Mouse (Mus musculus) limb, embryonic 13.5 days (tissue): ENCODE measurements at regions not wholly inside any gene's neighbourhood (a gene's known extent, or its start where the extent isn't known, plus 50 kb on each side); places are given as distances from the start of the nearest gene placed in this dataset.
A peak's percentile ranks its signal among the peaks of the same experiment; 100 is the strongest.

Source experiments
- ATAC-seq: fragments of 200-750 bp; cut with Nextera tagmentation; 2 replicates; pipeline ENCODE4 v1.8.0; 2017; ENCODE audit warnings: low read depth, moderate number of reproducible peaks, moderate TSS enrichment; ENCODE audit not compliant: low FRiP score
- H3K27ac ChIP-seq: fragments of 300-500 bp; sonication (generic); 2 replicates; pipeline ENCODE4 v1.5.1; 2015; ENCODE audit warnings: inconsistent platforms, mild to moderate bottlenecking, moderate library complexity
- H3K27me3 ChIP-seq: fragments of 300-500 bp; sonication (generic); 2 replicates; pipeline ENCODE4 v1.6.1; 2015; ENCODE audit warnings: mild to moderate bottlenecking, inconsistent platforms
- H3K36me3 ChIP-seq: fragments of 300-500 bp; sonication (generic); 2 replicates; pipeline ENCODE4 v1.6.1; 2015; ENCODE audit warnings: inconsistent platforms, mild to moderate bottlenecking, moderate library complexity
- H3K4me1 ChIP-seq: fragments of 300-500 bp; sonication (generic); 2 replicates; pipeline ENCODE4 v1.6.1; 2015; ENCODE audit warnings: inconsistent platforms
- H3K4me2 ChIP-seq: fragments of 300-500 bp; sonication (generic); replicated peaks from 2 replicates; pipeline ENCODE4 v1.6.1; 2015; ENCODE audit warnings: inconsistent platforms, mild to moderate bottlenecking, moderate library complexity
- H3K4me3 ChIP-seq: fragments of 300-500 bp; sonication (generic); 2 replicates; pipeline ENCODE4 v1.5.1; 2015; ENCODE audit warnings: moderate library complexity, mild to moderate bottlenecking, inconsistent platforms
- H3K9ac ChIP-seq: fragments of 300-500 bp; sonication (generic); 2 replicates; pipeline ENCODE4 v1.6.1; 2015; ENCODE audit warnings: mild to moderate bottlenecking, inconsistent platforms
- H3K9me3 ChIP-seq: fragments of 300-500 bp; sonication (generic); 2 replicates; pipeline ENCODE4 v1.6.1; 2016; ENCODE audit warnings: inconsistent platforms
- WGBS: fragments of 180-500 bp; shearing (Covaris S2); methylation state at CpG from one replicate; pipeline ENCODE4 v1.1.7; 2015; 5-methylcytosine and 5-hydroxymethylcytosine counted together

- Histone ChIP-seq H3K27ac (no peak overlapping the region), H3K4me1 (peaks cover 21% of the 10 kb centered on the region), H3K9ac (no peak overlapping the region), H3K9me3 (no peaks in the 10 kb centered on the region), H3K27me3 (no peaks in the 10 kb centered on the region), H3K4me2 (no peak overlapping the region), H3K4me3 (no peak overlapping the region), H3K36me3 (no peaks in the 10 kb centered on the region)
- 53% methylated on average over 6 of the region's 6 CpGs for WGBS
- ATAC-seq = no peak
Measured at GRCm38 (mm10) chr10:43727746-43728145, 149.7 kb downstream of the Cd24a start.

GRCm38 (mm10) chr10:43729184-43729583 lies 151.1 kb downstream of the Cd24a start:
- no peak overlapping the region for H3K4me2 ChIP-seq
- no peaks in the 10 kb centered on the region for H3K9me3 ChIP-seq
- 63% methylated on average over 3 of the region's 3 CpGs for WGBS
- H3K4me1 ChIP-seq = peaks cover 13% of the 10 kb centered on the region
- H3K9ac ChIP-seq = no peak overlapping the region
- ATAC-seq = no peak
- no peaks in the 10 kb centered on the region for H3K36me3 ChIP-seq
- H3K27me3 ChIP-seq = no peaks in the 10 kb centered on the region
- H3K4me3 ChIP-seq = no peak overlapping the region
- H3K27ac ChIP-seq = no peak overlapping the region

GRCm38 (mm10) chr10:43733618-43734415 lies 155.7 kb downstream of the Cd24a start:
- Histone ChIP-seq H3K4me1 (peaks cover 4% of the 10 kb centered on the region; the same call in 1 of the 2 replicates), H3K4me3 (no peak overlapping the region), H3K36me3 (no peaks in the 10 kb centered on the region), H3K9me3 (no peaks in the 10 kb centered on the region), H3K27me3 (no peaks in the 10 kb centered on the region), H3K9ac (no peak overlapping the region), H3K4me2 (no peak overlapping the region), H3K27ac (no peak overlapping the region; the same call in 1 of the 2 replicates)
- WGBS = 74% methylated on average over 13 of the region's 13 CpGs
- ATAC-seq = no peak

GRCm38 (mm10) chr10:43739181-43739580 lies 161.1 kb downstream of the Cd24a start:
- Histone ChIP-seq H3K4me2 (no peak overlapping the region), H3K27me3 (no peaks in the 10 kb centered on the region), H3K9me3 (no peaks in the 10 kb centered on the region), H3K27ac (peak overlapping the region; percentile 28; the same call in 1 of the 2 replicates), H3K36me3 (no peaks in the 10 kb centered on the region), H3K4me3 (no peak overlapping the region), H3K4me1 (peaks cover 38% of the 10 kb centered on the region), H3K9ac (no peak overlapping the region)
- ATAC-seq = no peak
- WGBS = 87% methylated on average over 2 of the region's 2 CpGs

- Histone ChIP-seq H3K4me2 (peak overlapping the region; percentile 39), H3K9me3 (no peaks in the 10 kb centered on the region), H3K27ac (peak overlapping the region; percentile 84), H3K36me3 (no peaks in the 10 kb centered on the region), H3K9ac (no peak overlapping the region; the same call in 1 of the 2 replicates), H3K4me3 (no peak overlapping the region), H3K4me1 (peaks cover 38% of the 10 kb centered on the region), H3K27me3 (no peaks in the 10 kb centered on the region)
- ATAC-seq = no peak
- WGBS = 44% methylated on average over 8 of the region's 8 CpGs
Measured at GRCm38 (mm10) chr10:43739718-43740117, 161.6 kb downstream of the Cd24a start.

- peak overlapping the region; percentile 39 for H3K4me2 ChIP-seq
- peaks cover 38% of the 10 kb centered on the region for H3K4me1 ChIP-seq
- H3K9ac ChIP-seq = peak overlapping the region; percentile 43; the same call in 1 of the 2 replicates
- 15% methylated on average over 13 of the region's 13 CpGs for WGBS
- peak; percentile 55 for ATAC-seq
- no peaks in the 10 kb centered on the region for H3K27me3 ChIP-seq
- H3K4me3 ChIP-seq = no peak overlapping the region
- peak overlapping the region; percentile 84 for H3K27ac ChIP-seq
- no peaks in the 10 kb centered on the region for H3K36me3 ChIP-seq
- no peaks in the 10 kb centered on the region for H3K9me3 ChIP-seq
Measured at GRCm38 (mm10) chr10:43740204-43740865, 161.2 kb downstream of the Qrsl1 start.

- no peaks in the 10 kb centered on the region for H3K36me3 ChIP-seq
- no peak overlapping the region; the same call in 1 of the 2 replicates for H3K9ac ChIP-seq
- no peaks in the 10 kb centered on the region for H3K27me3 ChIP-seq
- peak overlapping the region; percentile 84; the same call in 1 of the 2 replicates for H3K27ac ChIP-seq
- ATAC-seq = no peak
- WGBS = 57% methylated on average over 18 of the region's 18 CpGs
- no peak overlapping the region for H3K4me3 ChIP-seq
- peaks cover 38% of the 10 kb centered on the region for H3K4me1 ChIP-seq
- H3K4me2 ChIP-seq = no peak overlapping the region
- H3K9me3 ChIP-seq = no peaks in the 10 kb centered on the region
Measured at GRCm38 (mm10) chr10:43741361-43742084, 160.0 kb downstream of the Qrsl1 start.

GRCm38 (mm10) chr10:43742085-43743054 lies 159.2 kb downstream of the Qrsl1 start:
- WGBS = 4% methylated on average over 15 of the region's 15 CpGs

GRCm38 (mm10) chr10:43743188-43744120 lies 158.1 kb downstream of the Qrsl1 start:
- H3K9me3 ChIP-seq = no peaks in the 10 kb centered on the region
- peaks cover 38% of the 10 kb centered on the region for H3K4me1 ChIP-seq
- no peak overlapping the region for H3K27ac ChIP-seq
- no peak for ATAC-seq
- no peak overlapping the region for H3K4me3 ChIP-seq
- no peaks in the 10 kb centered on the region for H3K27me3 ChIP-seq
- H3K36me3 ChIP-seq = no peaks in the 10 kb centered on the region
- H3K9ac ChIP-seq = no peak overlapping the region
- WGBS = 92% methylated on average over 7 of the region's 7 CpGs
- H3K4me2 ChIP-seq = no peak overlapping the region; the same call in 1 of the 2 replicates

More at GRCm38 (mm10) chr10:43742085-43743054, 159.2 kb downstream of the Qrsl1 start:
- Histone ChIP-seq H3K27me3 (no peaks in the 10 kb centered on the region), H3K4me3 (0 out of 2 replicates have a peak overlapping the region, but pooled peaks have one; percentile 0), H3K9me3 (no peaks in the 10 kb centered on the region), H3K4me2 (peak overlapping the region; percentile 51), H3K9ac (no peak overlapping the region), H3K27ac (no peak overlapping the region; the same call in 1 of the 2 replicates), H3K36me3 (no peaks in the 10 kb centered on the region), H3K4me1 (peaks cover 38% of the 10 kb centered on the region)
- peak; percentile 55; the same call in 1 of the 2 replicates for ATAC-seq

- H3K9ac ChIP-seq = no peak overlapping the region
- H3K27ac ChIP-seq = no peak overlapping the region
- no peaks in the 10 kb centered on the region for H3K9me3 ChIP-seq
- no peak overlapping the region for H3K4me3 ChIP-seq
- ATAC-seq = no peak; the same call in 1 of the 2 replicates
- no peaks in the 10 kb centered on the region for H3K36me3 ChIP-seq
- H3K27me3 ChIP-seq = no peaks in the 10 kb centered on the region
- no peak overlapping the region for H3K4me2 ChIP-seq
- WGBS = 80% methylated on average over 8 of the region's 8 CpGs
- H3K4me1 ChIP-seq = peaks cover 23% of the 10 kb centered on the region
Measured at GRCm38 (mm10) chr10:43745931-43746630, 155.5 kb downstream of the Qrsl1 start.
